Mouse (Mus musculus): ENCODE data around the gene Steap2. TPM values are rescaled to one million over a fixed set of nuclear protein-coding genes. Genes with fewer than 3 reads are reported as not detected.

Steap2 gene
- 7.8 and 8.0 TPM in 2 replicates for polyA plus RNA-seq (2014; fragmentation: Nextera tagmentation; extraction: Ambion mirVana)

GRCm38 (mm10) chr5:5693956-5694653 is at the start of gene Steap2:
TSS of gene Steap2 (minus strand) at chr5:5694578.
- under 1% methylated on average over 65 of the region's 66 CpGs for WGBS
- ATAC-seq (replicated peaks; ENCODE audit: low FRiP score) = peak; percentile 92
- no peaks in the 10 kb centered on the region; the same call in 1 of the 2 replicates for H3K27me3 ChIP-seq (ENCODE audit: control insufficient read depth, insufficient read depth, low read length)
- peak within 1 kb of the TSS; percentile 85 for H3K4me2 ChIP-seq (ENCODE audit: low read depth, low read length, severe bottlenecking)
- H3K9me3 ChIP-seq (ENCODE audit: control insufficient read depth, low read length) = no peaks in the 10 kb centered on the region
- no peaks in the 10 kb centered on the region for H3K36me3 ChIP-seq (ENCODE audit: control insufficient read depth, insufficient read depth, low read length)
- DNase-seq (ENCODE audit: low spot score) = peak; percentile 75
- peak within 1 kb of the TSS; percentile 72 for H3K4me3 ChIP-seq (ENCODE audit: low read depth, low read length)
- H3K4me1 ChIP-seq (replicated peaks; ENCODE audit: control insufficient read depth, insufficient read depth, low read length) = no peaks in the 10 kb centered on the region
- H3K9ac ChIP-seq (ENCODE audit: low read length) = peak within 1 kb of the TSS; percentile 84
- peak within 1 kb of the TSS; percentile 18; the same call in 1 of the 2 replicates for H3K27ac ChIP-seq (ENCODE audit: low read depth, low read length)

GRCm38 (mm10) chr5:5734445-5734844 is 40.1 kb upstream of the Steap2 start:
- DNase-seq (ENCODE audit: low spot score) (no peak), ATAC-seq (replicated peaks; ENCODE audit: low FRiP score) (no peak)
- no peak overlapping the region for H3K4me3 ChIP-seq (ENCODE audit: low read depth, low read length)
- 98% methylated on average over 9 of the region's 9 CpGs for WGBS
- H3K36me3 ChIP-seq (ENCODE audit: control insufficient read depth, insufficient read depth, low read length) = no peaks in the 10 kb centered on the region
- no peak overlapping the region for H3K27ac ChIP-seq (ENCODE audit: low read depth, low read length)
- no peaks in the 10 kb centered on the region for H3K27me3 ChIP-seq (ENCODE audit: control insufficient read depth, insufficient read depth, low read length)
- H3K4me2 ChIP-seq (ENCODE audit: low read depth, low read length, severe bottlenecking) = no peak overlapping the region
- H3K9ac ChIP-seq (ENCODE audit: low read length) = no peak overlapping the region
- H3K4me1 ChIP-seq (replicated peaks; ENCODE audit: control insufficient read depth, insufficient read depth, low read length) = no peaks in the 10 kb centered on the region
- no peaks in the 10 kb centered on the region for H3K9me3 ChIP-seq (ENCODE audit: control insufficient read depth, low read length)

GRCm38 (mm10) chr5:5732858-5733257 is 38.5 kb upstream of the Steap2 start:
- DNase-seq (ENCODE audit: low spot score) (no peak), ATAC-seq (replicated peaks; ENCODE audit: low FRiP score) (no peak)
- Histone ChIP-seq H3K27me3 (ENCODE audit: control insufficient read depth, insufficient read depth, low read length) (no peaks in the 10 kb centered on the region), H3K4me2 (ENCODE audit: low read depth, low read length, severe bottlenecking) (no peak overlapping the region), H3K9ac (ENCODE audit: low read length) (no peak overlapping the region), H3K36me3 (ENCODE audit: control insufficient read depth, insufficient read depth, low read length) (no peaks in the 10 kb centered on the region), H3K4me1 (replicated peaks; ENCODE audit: control insufficient read depth, insufficient read depth, low read length) (no peaks in the 10 kb centered on the region), H3K4me3 (ENCODE audit: low read depth, low read length) (no peak overlapping the region), H3K9me3 (ENCODE audit: control insufficient read depth, low read length) (no peaks in the 10 kb centered on the region), H3K27ac (ENCODE audit: low read depth, low read length) (no peak overlapping the region)
- WGBS = 85% methylated on average over 2 of the region's 2 CpGs

GRCm38 (mm10) chr5:5732208-5732607 is 37.8 kb upstream of the Steap2 start:
- H3K4me2 ChIP-seq (ENCODE audit: low read depth, low read length, severe bottlenecking) = no peak overlapping the region
- ATAC-seq (replicated peaks; ENCODE audit: low FRiP score) (no peak), DNase-seq (ENCODE audit: low spot score) (no peak)
- no peaks in the 10 kb centered on the region for H3K27me3 ChIP-seq (ENCODE audit: control insufficient read depth, insufficient read depth, low read length)
- H3K4me3 ChIP-seq (ENCODE audit: low read depth, low read length) = no peak overlapping the region
- no peaks in the 10 kb centered on the region for H3K36me3 ChIP-seq (ENCODE audit: control insufficient read depth, insufficient read depth, low read length)
- H3K9ac ChIP-seq (ENCODE audit: low read length) = no peak overlapping the region
- no peaks in the 10 kb centered on the region for H3K9me3 ChIP-seq (ENCODE audit: control insufficient read depth, low read length)
- 90% methylated on average over 3 of the region's 3 CpGs for WGBS
- no peaks in the 10 kb centered on the region for H3K4me1 ChIP-seq (replicated peaks; ENCODE audit: control insufficient read depth, insufficient read depth, low read length)
- no peak overlapping the region for H3K27ac ChIP-seq (ENCODE audit: low read depth, low read length)

DNA sequence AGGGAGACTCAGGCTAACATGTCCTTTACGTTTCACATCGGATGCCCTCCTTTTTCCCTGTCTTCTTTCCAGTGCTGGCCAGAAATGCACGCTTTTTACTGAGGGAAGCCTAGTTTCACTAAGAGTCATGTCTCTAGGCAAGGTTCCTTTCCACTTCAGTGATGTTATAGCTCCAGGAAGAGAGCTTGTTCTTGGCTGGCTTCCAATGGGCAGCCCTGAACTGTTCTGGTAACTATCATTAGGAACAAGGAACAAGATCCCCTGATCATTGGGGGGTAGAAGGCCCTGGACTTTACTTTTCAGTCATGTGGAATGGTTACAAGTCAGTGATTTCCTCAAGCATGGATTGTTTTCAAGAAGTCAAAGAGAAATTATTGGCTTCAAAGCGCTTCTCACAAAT is 35.5 kb upstream of the Steap2 start:
- no peak for ATAC-seq (replicated peaks; ENCODE audit: low FRiP score)
- H3K4me1 ChIP-seq (replicated peaks; ENCODE audit: control insufficient read depth, insufficient read depth, low read length) = no peaks in the 10 kb centered on the region
- 92% methylated on average over 4 of the region's 4 CpGs for WGBS
- no peak overlapping the region for H3K27ac ChIP-seq (ENCODE audit: low read depth, low read length)
- no peak for DNase-seq (ENCODE audit: low spot score)
- no peaks in the 10 kb centered on the region for H3K27me3 ChIP-seq (ENCODE audit: control insufficient read depth, insufficient read depth, low read length)
- H3K9me3 ChIP-seq (ENCODE audit: control insufficient read depth, low read length) = no peaks in the 10 kb centered on the region
- no peak overlapping the region for H3K4me3 ChIP-seq (ENCODE audit: low read depth, low read length)
- H3K4me2 ChIP-seq (ENCODE audit: low read depth, low read length, severe bottlenecking) = no peak overlapping the region
- no peak overlapping the region for H3K9ac ChIP-seq (ENCODE audit: low read length)
- no peaks in the 10 kb centered on the region for H3K36me3 ChIP-seq (ENCODE audit: control insufficient read depth, insufficient read depth, low read length)

- no peaks in the 10 kb centered on the region for H3K4me1 ChIP-seq (replicated peaks; ENCODE audit: control insufficient read depth, insufficient read depth, low read length)
- H3K27ac ChIP-seq (ENCODE audit: low read depth, low read length) = no peak overlapping the region
- 88% methylated on average over 7 of the region's 7 CpGs for WGBS
- no peak overlapping the region for H3K9ac ChIP-seq (ENCODE audit: low read length)
- no peak overlapping the region for H3K4me3 ChIP-seq (ENCODE audit: low read depth, low read length)
- ATAC-seq (replicated peaks; ENCODE audit: low FRiP score) (no peak), DNase-seq (ENCODE audit: low spot score) (no peak)
- no peak overlapping the region for H3K4me2 ChIP-seq (ENCODE audit: low read depth, low read length, severe bottlenecking)
- no peaks in the 10 kb centered on the region for H3K27me3 ChIP-seq (ENCODE audit: control insufficient read depth, insufficient read depth, low read length)
- no peaks in the 10 kb centered on the region for H3K9me3 ChIP-seq (ENCODE audit: control insufficient read depth, low read length)
- no peaks in the 10 kb centered on the region for H3K36me3 ChIP-seq (ENCODE audit: control insufficient read depth, insufficient read depth, low read length)
Observed at GRCm38 (mm10) chr5:5722217-5722616, 27.8 kb upstream of the Steap2 start.

DNA sequence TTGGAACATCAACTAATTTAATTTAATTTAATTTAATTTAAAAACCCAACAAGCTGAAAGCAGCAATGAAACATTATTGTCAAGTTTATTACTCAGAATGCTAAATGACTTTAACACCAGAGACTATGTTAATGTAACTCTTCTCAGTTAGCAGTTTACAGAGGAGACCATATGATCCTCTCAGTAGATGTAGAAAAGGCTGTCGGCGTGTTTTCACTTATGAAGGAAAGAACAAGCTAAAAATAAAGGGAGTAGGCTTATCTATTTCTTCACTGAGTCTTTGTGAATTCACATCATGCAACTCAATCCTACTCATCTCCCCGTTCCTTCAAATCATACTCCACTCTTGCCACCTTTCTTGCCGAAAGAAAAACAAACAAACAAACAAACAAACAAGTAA is 16.7 kb upstream of the Steap2 start:
- Histone ChIP-seq H3K27me3 (ENCODE audit: control insufficient read depth, insufficient read depth, low read length) (no peaks in the 10 kb centered on the region), H3K27ac (ENCODE audit: low read depth, low read length) (no peak overlapping the region), H3K4me1 (replicated peaks; ENCODE audit: control insufficient read depth, insufficient read depth, low read length) (no peaks in the 10 kb centered on the region), H3K36me3 (ENCODE audit: control insufficient read depth, insufficient read depth, low read length) (no peaks in the 10 kb centered on the region), H3K9ac (ENCODE audit: low read length) (no peak overlapping the region), H3K9me3 (ENCODE audit: control insufficient read depth, low read length) (no peaks in the 10 kb centered on the region), H3K4me3 (ENCODE audit: low read depth, low read length) (no peak overlapping the region), H3K4me2 (ENCODE audit: low read depth, low read length, severe bottlenecking) (no peak overlapping the region)
- 86% methylated on average over 4 of the region's 4 CpGs for WGBS
- no peak for DNase-seq (ENCODE audit: low spot score)
- ATAC-seq (replicated peaks; ENCODE audit: low FRiP score) = no peak

DNA sequence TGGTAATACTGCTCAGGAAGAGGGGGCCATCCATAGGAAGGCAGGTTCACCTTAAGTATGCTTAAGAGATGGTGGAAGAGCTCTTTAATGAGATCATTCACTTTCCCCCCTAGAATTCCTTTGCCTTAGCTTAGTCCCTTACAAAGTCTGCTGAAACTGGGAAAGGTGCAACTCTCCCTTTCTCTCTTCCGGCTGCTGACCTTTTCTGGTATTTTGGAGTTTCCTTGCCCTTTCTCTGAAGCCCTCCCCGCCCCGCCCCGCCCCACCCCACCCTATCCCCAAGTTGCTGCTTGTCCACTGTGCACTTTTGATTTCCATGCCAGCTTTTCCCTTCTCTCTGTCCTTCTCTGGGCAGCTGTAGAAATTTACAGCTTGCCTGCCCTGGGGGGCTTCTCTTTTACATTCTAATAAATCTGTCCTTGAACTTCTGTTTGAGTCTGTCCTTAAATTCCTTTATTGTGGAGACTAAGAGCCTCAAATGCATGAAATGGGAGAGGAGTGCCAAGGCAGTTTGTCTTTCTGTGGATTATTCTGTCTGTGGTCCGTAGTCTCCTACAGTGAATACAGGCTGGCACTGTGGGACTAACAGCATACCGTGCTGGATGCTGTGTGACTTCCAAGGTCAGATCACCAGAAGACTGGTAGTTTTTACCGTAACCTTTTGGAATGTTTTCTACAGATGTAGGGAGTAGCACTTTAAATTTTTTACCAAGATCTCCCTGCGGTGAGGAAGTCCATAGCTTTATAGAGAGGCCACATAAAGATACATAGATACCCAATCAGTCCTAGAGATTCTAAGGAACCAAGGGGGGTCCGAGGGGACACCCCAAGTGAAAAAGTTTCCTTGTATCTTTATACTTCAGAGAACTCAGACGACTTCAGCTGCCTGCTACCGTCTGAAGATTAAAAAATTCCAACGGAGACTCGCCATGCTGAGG is 13.2 kb upstream of the Steap2 start:
- DNase-seq (ENCODE audit: low spot score) (no peak), ATAC-seq (replicated peaks; ENCODE audit: low FRiP score) (no peak)
- H3K4me3 ChIP-seq (ENCODE audit: low read depth, low read length) = no peak overlapping the region
- 71% methylated on average over 13 of the region's 13 CpGs for WGBS
- H3K9me3 ChIP-seq (ENCODE audit: control insufficient read depth, low read length) = no peaks in the 10 kb centered on the region
- H3K27ac ChIP-seq (ENCODE audit: low read depth, low read length) = no peak overlapping the region
- no peaks in the 10 kb centered on the region for H3K36me3 ChIP-seq (ENCODE audit: control insufficient read depth, insufficient read depth, low read length)
- no peak overlapping the region for H3K4me2 ChIP-seq (ENCODE audit: low read depth, low read length, severe bottlenecking)
- H3K9ac ChIP-seq (ENCODE audit: low read length) = no peak overlapping the region
- no peaks in the 10 kb centered on the region for H3K27me3 ChIP-seq (ENCODE audit: control insufficient read depth, insufficient read depth, low read length)
- H3K4me1 ChIP-seq (replicated peaks; ENCODE audit: control insufficient read depth, insufficient read depth, low read length) = no peaks in the 10 kb centered on the region
